Mouse (Mus musculus) CD4-positive, CD25-positive, alpha-beta regulatory T cell, adult 2 months (primary cell): ENCODE measurements around the gene Hoxb2.

Experiments used
- DNase-seq: peaks from one replicate; pipeline ENCODE4 v3.0.0-alpha.2; 2012; ENCODE audit warnings: low read depth, low spot score

Gene Hoxb2

GRCm38 (mm10) chr11:96316696-96317607 lies 33.4 kb upstream of the Hoxb2 start:
- no peak for DNase-seq

- peak; percentile 31 for DNase-seq
Observed at GRCm38 (mm10) chr11:96317608-96318367, 32.5 kb upstream of the Hoxb2 start, which contains the start of gene Hoxb4. Gene Hoxb4 (plus strand): TSS chr11:96318267.

- DNase-seq: peak; percentile 76
Observed at GRCm38 (mm10) chr11:96318368-96319070, 31.8 kb upstream of the Hoxb2 start.

- peak; percentile 42 for DNase-seq
Observed at GRCm38 (mm10) chr11:96319071-96319902, 31.0 kb upstream of the Hoxb2 start.

- no peak for DNase-seq
Observed at GRCm38 (mm10) chr11:96319910-96320309, 30.4 kb upstream of the Hoxb2 start.

GRCm38 (mm10) chr11:96320688-96321087 lies 29.6 kb upstream of the Hoxb2 start:
- DNase-seq: no peak

GRCm38 (mm10) chr11:96321846-96322245 lies 28.5 kb upstream of the Hoxb2 start:
- DNase-seq: no peak

GRCm38 (mm10) chr11:96322738-96323137 lies 27.6 kb upstream of the Hoxb2 start:
- no peak for DNase-seq

- no peak for DNase-seq
Observed at GRCm38 (mm10) chr11:96323154-96323553, 27.2 kb upstream of the Hoxb2 start, which contains the start of gene Hoxb3. Gene Hoxb3 (plus strand): TSS chr11:96323326.

- no peak for DNase-seq
Observed at GRCm38 (mm10) chr11:96324125-96324524, 26.2 kb upstream of the Hoxb2 start.

GRCm38 (mm10) chr11:96324965-96325364 lies 25.4 kb upstream of the Hoxb2 start:
- no peak for DNase-seq

GRCm38 (mm10) chr11:96325747-96326212 lies 24.5 kb upstream of the Hoxb2 start:
- no peak for DNase-seq

GRCm38 (mm10) chr11:96326705-96327104 lies 23.6 kb upstream of the Hoxb2 start:
- no peak for DNase-seq

GRCm38 (mm10) chr11:96327122-96327521 lies 23.2 kb upstream of the Hoxb2 start:
- no peak for DNase-seq

- DNase-seq: no peak
Observed at GRCm38 (mm10) chr11:96327750-96328149, 22.6 kb upstream of the Hoxb2 start.

- DNase-seq: no peak
Observed at GRCm38 (mm10) chr11:96328605-96329004, 21.7 kb upstream of the Hoxb2 start.

- no peak for DNase-seq
Observed at GRCm38 (mm10) chr11:96332105-96332504, 18.2 kb upstream of the Hoxb2 start.

GRCm38 (mm10) chr11:96332618-96333032 lies 17.7 kb upstream of the Hoxb2 start:
- DNase-seq: no peak

GRCm38 (mm10) chr11:96333241-96334001 lies 16.9 kb upstream of the Hoxb2 start:
- DNase-seq: no peak

GRCm38 (mm10) chr11:96334002-96334364 lies 16.3 kb upstream of the Hoxb2 start:
- no peak for DNase-seq
